Mouse (Mus musculus) kidney, embryonic 16.5 days (tissue): Measurements from ENCODE around the gene Ust. TPM values are rescaled to one million over a fixed set of nuclear protein-coding genes. Genes with fewer than 3 reads are reported as not detected.

ENCODE experiments used
- ATAC-seq: fragments of 200-750 bp; cut with Nextera tagmentation; 2 replicates; pipeline ENCODE4 v1.8.0; 2017; ENCODE audit warnings: moderate TSS enrichment; ENCODE audit not compliant: low FRiP score, low TSS enrichment
- H3K27ac ChIP-seq: fragments of 300-500 bp; sonication (generic); 2 replicates; pipeline ENCODE4 v1.5.1; 2014; ENCODE audit warnings: low read length
- H3K27me3 ChIP-seq: fragments of 300-500 bp; sonication (generic); 2 replicates; pipeline ENCODE4 v1.6.1; 2014; ENCODE audit warnings: low read length, control low read depth, mixed read lengths; ENCODE audit not compliant: insufficient read depth
- H3K36me3 ChIP-seq: fragments of 300-500 bp; sonication (generic); 2 replicates; pipeline ENCODE4 v1.6.1; 2014; ENCODE audit warnings: low read length, control low read depth, mixed read lengths; ENCODE audit not compliant: insufficient read depth
- H3K4me1 ChIP-seq: fragments of 300-500 bp; sonication (generic); 2 replicates; pipeline ENCODE4 v1.6.1; 2014; ENCODE audit warnings: low read length, control low read depth, mixed read lengths; ENCODE audit not compliant: insufficient read depth
- H3K4me2 ChIP-seq: fragments of 300-500 bp; sonication (generic); replicated peaks from 2 replicates; pipeline ENCODE4 v1.6.1; 2014; ENCODE audit warnings: low read depth, low read length
- H3K4me3 ChIP-seq: fragments of 300-500 bp; sonication (generic); 2 replicates; pipeline ENCODE4 v1.5.1; 2014; ENCODE audit warnings: mild to moderate bottlenecking, low read length
- H3K9ac ChIP-seq: fragments of 300-500 bp; sonication (generic); replicated peaks from 2 replicates; pipeline ENCODE4 v1.6.1; 2014; ENCODE audit warnings: low read length
- H3K9me3 ChIP-seq: fragments of 300-500 bp; sonication (generic); 2 replicates; pipeline ENCODE4 v1.6.1; 2016; ENCODE audit warnings: low read length, control low read depth
- WGBS: fragments of 180-500 bp; shearing (Covaris S2); extraction: QIAGEN DNeasy Blood & Tissue Kit; methylation state at CpG from one replicate; pipeline ENCODE4 v1.1.7; 2014; 5-methylcytosine and 5-hydroxymethylcytosine counted together
- polyA plus RNA-seq: library from polyadenylated mRNA; unstranded; fragments of >200 nt; fragmentation: Nextera tagmentation; extraction: Ambion mirVana; gene quantifications from 2 replicates; pipeline ENCODE4 v1.2.1, GENCODE M21; 2015

The Ust gene
- polyA plus RNA-seq, 1 experiment from 2014 or later: 4.9 TPM

- H3K36me3 ChIP-seq: no peaks in the 10 kb centered on the region
- 71% methylated on average over 5 of the region's 5 CpGs for WGBS
- H3K9me3 ChIP-seq: no peaks in the 10 kb centered on the region
- H3K27ac ChIP-seq: no peak overlapping the region
- H3K27me3 ChIP-seq: no peaks in the 10 kb centered on the region
- no peak overlapping the region for H3K4me3 ChIP-seq
- no peak overlapping the region for H3K4me2 ChIP-seq
- H3K4me1 ChIP-seq: peaks cover 5% of the 10 kb centered on the region; the same call in 1 of the 2 replicates
- no peak for ATAC-seq
- H3K9ac ChIP-seq: no peak overlapping the region
Observed at GRCm38 (mm10) chr10:8347497-8347896, 171.1 kb downstream of the Ust start.

- no peak for ATAC-seq
- Histone ChIP-seq H3K4me2 (no peak overlapping the region), H3K9me3 (no peaks in the 10 kb centered on the region), H3K4me3 (no peak overlapping the region), H3K27me3 (no peaks in the 10 kb centered on the region), H3K36me3 (no peaks in the 10 kb centered on the region), H3K9ac (no peak overlapping the region), H3K27ac (no peak overlapping the region), H3K4me1 (peaks cover 6% of the 10 kb centered on the region; the same call in 1 of the 2 replicates)
- 52% methylated on average over 2 of the region's 2 CpGs for WGBS
Observed at GRCm38 (mm10) chr10:8342556-8342955, 176.1 kb downstream of the Ust start.

GRCm38 (mm10) chr10:8339645-8340428 is 178.8 kb downstream of the Ust start:
- no peak for ATAC-seq
- Histone ChIP-seq H3K27me3 (no peaks in the 10 kb centered on the region), H3K4me1 (peaks cover 6% of the 10 kb centered on the region; the same call in 1 of the 2 replicates), H3K4me2 (no peak overlapping the region), H3K27ac (no peak overlapping the region), H3K9ac (no peak overlapping the region), H3K36me3 (no peaks in the 10 kb centered on the region), H3K4me3 (no peak overlapping the region), H3K9me3 (no peaks in the 10 kb centered on the region)
- WGBS: 84% methylated on average over 12 of the region's 12 CpGs

- no peak for ATAC-seq
- 71% methylated on average over 1 of the region's 1 CpGs for WGBS
Observed at GRCm38 (mm10) chr10:8336601-8337000, 182.0 kb downstream of the Ust start.

GRCm38 (mm10) chr10:8330958-8331357 is 187.7 kb downstream of the Ust start:
- H3K4me2 ChIP-seq: no peak overlapping the region
- no peak overlapping the region for H3K4me3 ChIP-seq
- H3K9me3 ChIP-seq: no peaks in the 10 kb centered on the region
- no peaks in the 10 kb centered on the region for H3K27me3 ChIP-seq
- no peak for ATAC-seq
- H3K4me1 ChIP-seq: no peaks in the 10 kb centered on the region
- no peak overlapping the region for H3K9ac ChIP-seq
- 91% methylated on average over 5 of the region's 5 CpGs for WGBS
- no peaks in the 10 kb centered on the region for H3K36me3 ChIP-seq
- no peak overlapping the region for H3K27ac ChIP-seq

More at GRCm38 (mm10) chr10:8336601-8337000, 182.0 kb downstream of the Ust start:
- H3K27ac ChIP-seq: no peak overlapping the region
- no peak overlapping the region for H3K4me2 ChIP-seq
- no peaks in the 10 kb centered on the region for H3K27me3 ChIP-seq
- no peak overlapping the region for H3K4me3 ChIP-seq
- H3K36me3 ChIP-seq: no peaks in the 10 kb centered on the region
- H3K9me3 ChIP-seq: no peaks in the 10 kb centered on the region
- H3K4me1 ChIP-seq: no peaks in the 10 kb centered on the region
- H3K9ac ChIP-seq: no peak overlapping the region

GRCm38 (mm10) chr10:8330006-8330405 is 188.6 kb downstream of the Ust start:
- H3K27me3 ChIP-seq: no peaks in the 10 kb centered on the region
- H3K4me1 ChIP-seq: no peaks in the 10 kb centered on the region
- H3K36me3 ChIP-seq: no peaks in the 10 kb centered on the region
- H3K9ac ChIP-seq: no peak overlapping the region
- no peak overlapping the region for H3K4me2 ChIP-seq
- H3K4me3 ChIP-seq: no peak overlapping the region
- no peak for ATAC-seq
- H3K9me3 ChIP-seq: no peaks in the 10 kb centered on the region
- WGBS: 92% methylated on average over 8 of the region's 8 CpGs
- no peak overlapping the region for H3K27ac ChIP-seq

- no peaks in the 10 kb centered on the region for H3K4me1 ChIP-seq
- 0 out of 2 replicates have a peak, but pooled peaks have one; percentile 42 for ATAC-seq
- H3K4me2 ChIP-seq: no peak overlapping the region
- no peaks in the 10 kb centered on the region for H3K9me3 ChIP-seq
- no peaks in the 10 kb centered on the region for H3K27me3 ChIP-seq
- no peaks in the 10 kb centered on the region for H3K36me3 ChIP-seq
- H3K27ac ChIP-seq: no peak overlapping the region
- H3K9ac ChIP-seq: no peak overlapping the region
- 30% methylated on average over 2 of the region's 2 CpGs for WGBS
- no peak overlapping the region for H3K4me3 ChIP-seq
Observed at GRCm38 (mm10) chr10:8323304-8323765, 195.3 kb downstream of the Ust start.

- ATAC-seq: no peak
- Histone ChIP-seq H3K27ac (no peak overlapping the region), H3K4me2 (no peak overlapping the region), H3K9ac (no peak overlapping the region), H3K36me3 (no peaks in the 10 kb centered on the region), H3K4me3 (no peak overlapping the region), H3K9me3 (no peaks in the 10 kb centered on the region), H3K27me3 (no peaks in the 10 kb centered on the region), H3K4me1 (no peaks in the 10 kb centered on the region)
Observed at GRCm38 (mm10) chr10:8320771-8321170, 197.9 kb downstream of the Ust start.

GRCm38 (mm10) chr10:8309435-8309834 is 209.2 kb downstream of the Ust start:
- Histone ChIP-seq H3K36me3 (no peaks in the 10 kb centered on the region), H3K9ac (no peak overlapping the region), H3K9me3 (no peaks in the 10 kb centered on the region), H3K27me3 (no peaks in the 10 kb centered on the region), H3K4me3 (no peak overlapping the region), H3K4me1 (no peaks in the 10 kb centered on the region), H3K4me2 (no peak overlapping the region), H3K27ac (no peak overlapping the region)
- ATAC-seq: no peak
- WGBS: 47% methylated on average over 6 of the region's 6 CpGs

- Histone ChIP-seq H3K27me3 (no peaks in the 10 kb centered on the region), H3K4me3 (no peak overlapping the region), H3K4me1 (no peaks in the 10 kb centered on the region), H3K27ac (no peak overlapping the region), H3K9ac (no peak overlapping the region), H3K4me2 (no peak overlapping the region), H3K9me3 (no peaks in the 10 kb centered on the region), H3K36me3 (no peaks in the 10 kb centered on the region)
- ATAC-seq: no peak
- 88% methylated on average over 4 of the region's 4 CpGs for WGBS
Observed at GRCm38 (mm10) chr10:8304211-8304610, 214.4 kb downstream of the Ust start.
